Mouse (Mus musculus): ENCODE data around the gene Plekhh1. TPM values are rescaled to one million over a fixed set of nuclear protein-coding genes. Genes with fewer than 3 reads are reported as not detected.

Gene Plekhh1
- total RNA-seq (2012; rRNA removed) (0.35 and 0.39 TPM in 2 replicates), polyA plus RNA-seq (2012; ENCODE audit: insufficient read depth in 1 of 2, insufficient read length in 2 of 2, low read depth in 1 of 2, low replicate concordance in 2 of 2, missing spikeins in 1 of 2) (1 to 10 TPM in 1 of 2 experiments, not detected in 1; 2.3 TPM)

- H3K9ac ChIP-seq (ENCODE audit: control insufficient read depth, low read depth, low read length, poor library complexity, severe bottlenecking), result peak within 1 kb of the TSS; percentile 57
- peak within 1 kb of the TSS; percentile 37 to 47; a peak in 3 of 4 replicates for H3K4me3 ChIP-seq (ENCODE audit: control insufficient read depth in 1 of 2, insufficient read depth in 1 of 2, low read depth in 2 of 2, low read length in 2 of 2)
- H3K4me1 ChIP-seq (ENCODE audit: control insufficient read depth in 1 of 2, insufficient read depth in 2 of 2, low read length in 2 of 2), result peaks cover 0 to 3% of the 10 kb centered on the region in 2 experiments; a peak in 1 of 4 replicates
- TF ChIP-seq POLR2A (IDR thresholded peaks at IDR 0.05; ENCODE audit: control insufficient read depth in 1 of 2, insufficient read depth in 1 of 2, low read depth in 1 of 2, low read length in 2 of 2, poor library complexity in 1 of 2), result peak in 1 of 2 experiments; percentile 38; a peak in 1 of 4 replicates
- TF ChIP-seq UBTF (IDR thresholded peaks at IDR 0.05; ENCODE audit: borderline replicate concordance, insufficient read depth, low read depth, low read length), result no peak
- H3K27me3 ChIP-seq (ENCODE audit: control insufficient read depth in 1 of 2, insufficient read depth in 2 of 2, low read length in 2 of 2), result peaks cover 28 to 31% of the 10 kb centered on the region in 2 experiments
- H3K27ac ChIP-seq (ENCODE audit: control insufficient read depth, low read depth, low read length), result no peak within 1 kb of the TSS
- H3K9me3 ChIP-seq (replicated peaks; ENCODE audit: insufficient read depth, low read length), result no peaks in the 10 kb centered on the region
- no peaks in the 10 kb centered on the region for H3K79me2 ChIP-seq (ENCODE audit: control insufficient read depth, insufficient read depth, low read length, poor library complexity)
- DNase-seq (ENCODE audit: low read depth, low spot score), result no peak
- H3K36me3 ChIP-seq (ENCODE audit: control insufficient read depth in 1 of 2, insufficient read depth in 2 of 2, low read length in 2 of 2), result no peaks in the 10 kb centered on the region
Observed at GRCm38 (mm10) chr12:79028911-79029861, at the start of gene Plekhh1. Gene Plekhh1 (plus strand): TSS chr12:79029163.

GRCm38 (mm10) chr12:78980683-78981091 is 48.3 kb upstream of the Plekhh1 start:
- Histone ChIP-seq H3K27ac (ENCODE audit: control insufficient read depth, low read depth, low read length) (peak overlapping the region; percentile 80), H3K9ac (ENCODE audit: control insufficient read depth, low read depth, low read length, poor library complexity, severe bottlenecking) (peak overlapping the region; percentile 56), H3K27me3 (ENCODE audit: control insufficient read depth in 1 of 2, insufficient read depth in 2 of 2, low read length in 2 of 2) (no peaks in the 10 kb centered on the region), H3K4me3 (ENCODE audit: control insufficient read depth in 1 of 2, insufficient read depth in 1 of 2, low read depth in 2 of 2, low read length in 2 of 2) (peak overlapping the region; percentile 64 to 86), H3K9me3 (replicated peaks; ENCODE audit: insufficient read depth, low read length) (no peaks in the 10 kb centered on the region), H3K79me2 (ENCODE audit: control insufficient read depth, insufficient read depth, low read length, poor library complexity) (peaks cover 1% of the 10 kb centered on the region; the same call in 1 of the 2 replicates), H3K36me3 (ENCODE audit: control insufficient read depth in 1 of 2, insufficient read depth in 2 of 2, low read length in 2 of 2) (peaks cover 0 to 31% of the 10 kb centered on the region in 2 experiments; a peak in 2 of 4 replicates), H3K4me1 (ENCODE audit: control insufficient read depth in 1 of 2, insufficient read depth in 2 of 2, low read length in 2 of 2) (peaks cover 20 to 51% of the 10 kb centered on the region in 2 experiments)
- DNase-seq (ENCODE audit: low read depth, low spot score), result peak; percentile 91
- TF ChIP-seq SIN3A (IDR thresholded peaks at IDR 0.05; ENCODE audit: low read length) (peak; percentile 73), SMC3 (IDR thresholded peaks at IDR 0.05; ENCODE audit: low read depth, low read length) (no peak), POLR2A (IDR thresholded peaks at IDR 0.05; ENCODE audit: control insufficient read depth in 1 of 2, insufficient read depth in 1 of 2, low read depth in 1 of 2, low read length in 2 of 2, poor library complexity in 1 of 2) (0 out of 4 replicates have a peak, but pooled peaks of 1 of the 2 experiments have one; percentile 34), MYB (IDR thresholded peaks at IDR 0.05; ENCODE audit: low read depth, low read length) (peak; percentile 34; the same call in 1 of the 2 replicates), HCFC1 (IDR thresholded peaks at IDR 0.05; ENCODE audit: low read depth, low read length) (peak; percentile 65), MEF2A (IDR thresholded peaks at IDR 0.05; ENCODE audit: extremely low read depth, insufficient replicate concordance, low read depth, low read length, poor library complexity, severe bottlenecking) (no peak), CHD1 (IDR thresholded peaks at IDR 0.05; ENCODE audit: low read depth, low read length) (no peak), KAT2A (conservative IDR thresholded peaks at IDR 0.05; ENCODE audit: low read depth, low read length) (no peak), ZC3H11A (IDR thresholded peaks at IDR 0.05; ENCODE audit: low read depth, low read length) (no peak), ETS1 (IDR thresholded peaks at IDR 0.05; ENCODE audit: low read depth, low read length) (peak; percentile 98), POLR2AphosphoS5 (IDR thresholded peaks at IDR 0.05; ENCODE audit: borderline replicate concordance, low read depth, low read length) (no peak), EP300 (IDR thresholded peaks at IDR 0.05; ENCODE audit: low read depth in 1 of 2, low read length in 2 of 2) (peak; percentile 79 to 82), GATA1 (IDR thresholded peaks at IDR 0.05; ENCODE audit: low read depth, low read length) (peak; percentile 51), MAX (IDR thresholded peaks at IDR 0.05; ENCODE audit: low read length) (peak; percentile 51; the same call in 1 of the 2 replicates), TCF12 (IDR thresholded peaks at IDR 0.05; ENCODE audit: low read depth, low read length) (peak; percentile 71), MYC (IDR thresholded peaks at IDR 0.05; ENCODE audit: low read depth, low read length) (peak; percentile 87), MXI1 (IDR thresholded peaks at IDR 0.05; ENCODE audit: low read depth, low read length) (peak; percentile 74), ELF1 (IDR thresholded peaks at IDR 0.05; ENCODE audit: low read depth, low read length) (peak; percentile 67), TAL1 (IDR thresholded peaks at IDR 0.05; ENCODE audit: low read length) (peak; percentile 70)

Measured in MEL (cell line).